Mouse (Mus musculus): ENCODE measurements at regions not wholly inside any gene's neighbourhood (a gene's known extent, or its start where the extent isn't known, plus 50 kb on each side); places are given as distances from the start of the nearest gene placed in this dataset.

DNA sequence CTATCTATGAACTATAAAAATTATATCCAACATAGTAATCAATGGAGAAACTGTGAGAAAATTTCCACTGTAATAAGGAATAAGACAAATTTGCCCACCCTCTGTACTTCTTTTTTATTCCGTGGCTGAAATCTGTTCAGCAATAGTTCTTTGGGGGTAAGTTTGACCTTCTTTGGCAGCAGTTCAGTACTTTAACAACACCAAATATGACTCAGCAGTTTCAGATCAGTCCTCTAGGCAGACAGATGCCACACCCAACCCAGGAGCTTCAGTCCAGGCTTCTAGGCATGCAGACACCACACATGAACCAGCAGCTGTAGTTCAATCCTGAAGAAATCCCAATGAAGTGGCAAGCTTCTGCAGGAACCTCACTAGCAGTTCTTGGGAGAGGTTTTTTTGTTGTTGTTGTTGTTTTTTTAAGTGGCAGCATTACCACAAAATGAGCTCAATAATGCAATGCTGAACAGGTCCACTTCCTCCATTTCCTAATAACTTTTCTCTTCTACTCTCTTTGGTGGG, 88.6 kb upstream of the Adamts9 start:
- DNase-seq (ENCODE audit: low read depth, low spot score), result no peak

GRCm38 (mm10) chr6:93026068-93027022, 83.1 kb upstream of the Adamts9 start:
- DNase-seq (ENCODE audit: low read depth, low spot score), result no peak

DNA sequence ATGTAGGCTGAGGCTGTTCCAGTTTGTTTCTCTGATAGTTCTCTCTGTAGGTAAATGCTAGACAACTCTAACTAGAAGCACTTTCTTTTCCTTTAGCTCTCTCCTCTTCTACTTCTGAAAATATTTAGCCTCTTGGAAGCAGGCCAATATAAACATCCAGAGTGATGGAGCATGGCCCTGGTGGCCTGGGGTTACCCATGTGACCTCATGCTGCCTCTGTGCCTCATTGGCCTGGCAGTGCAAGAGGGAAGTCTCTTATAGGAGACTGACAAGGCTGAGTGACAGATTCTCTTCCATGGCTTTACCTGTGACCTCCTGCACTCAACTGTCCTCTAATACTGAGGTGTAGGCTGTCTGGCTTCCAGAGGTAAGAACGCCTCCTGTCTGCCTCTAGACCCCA, 71.2 kb upstream of the Adamts9 start:
- DNase-seq (ENCODE audit: low read depth, low spot score), result no peak

- DNase-seq (ENCODE audit: low read depth, low spot score), result no peak
Measured at GRCm38 (mm10) chr6:93011906-93012305, 68.6 kb upstream of the Adamts9 start.

DNA sequence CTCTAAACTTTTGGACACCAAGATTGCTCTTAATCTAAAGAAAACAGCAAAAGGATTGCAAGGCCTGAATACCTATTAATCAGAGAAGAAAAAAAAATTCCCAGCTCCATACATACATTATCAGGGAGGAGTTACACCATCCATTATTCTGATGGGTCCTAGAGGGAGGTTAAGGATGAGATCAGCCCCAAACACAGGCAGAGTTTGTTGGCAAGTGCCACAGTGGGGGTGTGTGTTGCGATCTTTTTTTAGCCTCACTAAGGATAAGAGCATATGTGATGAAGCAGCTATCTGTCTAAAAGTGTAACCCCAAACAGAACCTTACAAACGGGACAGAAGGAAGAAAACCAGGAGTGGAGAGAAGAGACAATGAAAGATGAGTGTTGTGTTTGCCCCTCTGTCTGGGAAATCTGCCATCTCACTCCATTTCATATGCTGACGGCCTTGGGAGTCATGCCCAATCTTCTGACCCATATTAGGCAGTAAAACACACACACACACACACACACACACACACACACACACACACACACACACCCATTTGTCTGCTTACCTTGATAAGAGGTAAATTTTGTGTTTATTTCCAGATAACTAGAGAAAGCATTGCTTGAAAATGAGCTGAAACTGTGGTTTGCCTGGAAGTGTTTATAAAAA, 61.4 kb upstream of the Adamts9 start:
- DNase-seq (ENCODE audit: low read depth, low spot score), result no peak

GRCm38 (mm10) chr6:93003812-93004211, 60.5 kb upstream of the Adamts9 start:
- no peak for DNase-seq (ENCODE audit: low read depth, low spot score)

DNA sequence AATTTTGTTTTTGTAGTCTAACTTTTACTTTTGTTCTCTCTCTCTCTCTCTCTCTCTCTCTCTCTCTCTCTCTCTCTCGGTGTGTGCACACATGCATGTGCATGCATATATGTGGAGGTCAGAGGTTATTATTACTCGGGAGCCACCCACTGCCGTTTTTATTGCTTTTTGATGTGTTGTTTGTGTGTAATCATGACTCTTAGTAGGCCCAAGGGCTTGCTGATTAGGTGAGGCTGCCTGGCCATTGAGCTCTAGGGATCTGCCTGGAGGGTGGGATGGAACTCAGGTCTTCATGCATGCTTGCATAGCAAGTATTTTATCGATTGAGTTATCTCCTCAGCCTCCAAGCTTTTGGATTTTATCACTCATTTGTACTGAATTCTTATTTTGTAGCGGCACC, 50.4 kb upstream of the Adamts9 start:
- DNase-seq (ENCODE audit: low read depth, low spot score), result no peak

All from brain, embryonic 18.5 days (tissue).